Mouse (Mus musculus) testis, adult 2 months (tissue): Measurements from ENCODE around the gene Camta1. TPM values are rescaled to one million over a fixed set of nuclear protein-coding genes. Genes with fewer than 3 reads are reported as not detected.

Experiments used
- H3K27ac ChIP-seq: fragments of 200-500 bp; 2 replicates; pipeline ENCODE4 v1.5.1; 2012; ENCODE audit warnings: low read depth, low read length; ENCODE audit not compliant: control insufficient read depth, insufficient read depth
- H3K27me3 ChIP-seq: fragments of 200-500 bp; 2 replicates; pipeline ENCODE4 v1.6.1; 2012; ENCODE audit warnings: mild to moderate bottlenecking, low read length, moderate library complexity; ENCODE audit not compliant: control insufficient read depth, insufficient read depth
- H3K36me3 ChIP-seq: fragments of 200-500 bp; 2 replicates; pipeline ENCODE4 v1.6.1; 2012; ENCODE audit warnings: mild to moderate bottlenecking, low read length; ENCODE audit not compliant: control insufficient read depth, insufficient read depth
- H3K4me1 ChIP-seq: fragments of 200-500 bp; 2 replicates; pipeline ENCODE4 v1.6.1; 2012; ENCODE audit warnings: low read length; ENCODE audit not compliant: control insufficient read depth, insufficient read depth
- H3K4me3 ChIP-seq: fragments of 200-500 bp; 2 replicates; pipeline ENCODE4 v1.5.1; 2012; ENCODE audit warnings: low read depth, mild to moderate bottlenecking, low read length, moderate library complexity, mixed read lengths; ENCODE audit not compliant: control insufficient read depth
- CTCF ChIP-seq: fragments of 200-500 bp; IDR thresholded peaks from 2 replicates; pipeline ENCODE4 v1.5.1; 2012; ENCODE audit warnings: low read depth, mild to moderate bottlenecking, inconsistent platforms, low read length, moderate library complexity; ENCODE audit not compliant: control insufficient read depth, insufficient read depth, insufficient replicate concordance
- POLR2A ChIP-seq: fragments of 200-500 bp; IDR thresholded peaks from 2 replicates; pipeline ENCODE4 v1.6.1; 2012; ENCODE audit warnings: low read depth, mild to moderate bottlenecking, inconsistent platforms, low read length, moderate library complexity; ENCODE audit not compliant: control insufficient read depth
- polyA plus RNA-seq: library from polyadenylated mRNA; depleted of rRNA; stranded (reverse); fragments of >200 nt; gene quantifications from 2 replicates; pipeline ENCODE4 v1.2.3, GENCODE M21; 2012

Camta1 gene
- polyA plus RNA-seq, 1 experiment = 15.4 TPM

GRCm38 (mm10) chr4:151720722-151721467 lies 140.8 kb downstream of the Camta1 start:
- TF ChIP-seq POLR2A = no peak
- no peak for TF ChIP-seq CTCF
- H3K36me3 ChIP-seq = no peaks in the 10 kb centered on the region
- no peak overlapping the region for H3K27ac ChIP-seq
- H3K4me3 ChIP-seq = no peak overlapping the region
- H3K4me1 ChIP-seq = peaks cover 5% of the 10 kb centered on the region
- H3K27me3 ChIP-seq = no peaks in the 10 kb centered on the region

DNA sequence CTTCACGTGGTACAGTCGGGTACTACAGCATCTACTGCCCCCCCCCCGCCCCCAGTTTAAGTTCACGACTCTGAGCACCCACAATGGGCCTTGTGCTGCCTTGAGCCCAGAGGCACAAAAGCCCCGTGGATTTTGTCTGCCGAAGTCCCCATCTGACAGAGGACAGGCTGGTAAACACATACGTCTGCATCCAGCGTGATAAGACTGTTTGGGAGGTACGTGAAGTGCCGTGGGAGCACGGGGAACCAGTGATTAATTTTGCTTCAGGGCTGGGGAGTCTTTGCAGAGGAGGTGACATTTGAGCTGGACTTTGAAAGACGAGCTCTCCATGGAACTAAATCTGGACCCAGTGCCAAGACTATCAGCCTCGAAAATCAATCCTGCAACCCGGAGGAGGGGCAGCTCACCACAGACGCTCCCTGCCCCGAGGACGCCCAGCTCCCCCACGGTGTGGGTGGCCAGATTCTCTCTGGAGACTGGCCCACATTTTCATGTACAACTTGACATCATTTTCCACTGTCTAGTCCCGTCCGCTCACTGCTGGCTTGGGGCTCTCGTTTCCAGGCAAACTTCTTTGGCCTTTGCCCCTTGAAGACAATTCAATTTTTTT lies 142.7 kb downstream of the Camta1 start:
- no peak overlapping the region for H3K4me3 ChIP-seq
- H3K27ac ChIP-seq = no peak overlapping the region
- no peak for TF ChIP-seq CTCF
- no peak for TF ChIP-seq POLR2A
- H3K27me3 ChIP-seq = no peaks in the 10 kb centered on the region
- no peaks in the 10 kb centered on the region for H3K36me3 ChIP-seq
- peaks cover 5% of the 10 kb centered on the region for H3K4me1 ChIP-seq

DNA sequence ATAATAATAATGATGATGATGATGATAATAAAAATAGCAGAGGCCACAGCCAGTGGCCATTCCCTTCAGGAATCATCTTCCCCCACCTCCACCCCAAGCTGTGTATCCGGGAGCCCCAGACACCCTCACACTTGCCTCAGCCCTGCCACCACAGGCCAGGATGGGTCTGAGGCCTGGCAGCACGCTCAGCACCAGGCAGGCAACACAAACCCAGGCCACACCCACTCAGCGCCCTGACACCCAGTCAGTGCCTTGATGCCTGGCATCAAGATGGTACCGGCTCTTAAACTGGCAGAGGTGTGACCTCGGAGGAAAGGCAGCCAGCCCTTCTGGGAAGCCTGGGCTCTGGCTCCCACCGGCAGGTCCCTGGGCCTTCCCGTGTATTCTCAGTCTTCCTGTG lies 143.8 kb downstream of the Camta1 start:
- H3K27ac ChIP-seq = no peak overlapping the region

DNA sequence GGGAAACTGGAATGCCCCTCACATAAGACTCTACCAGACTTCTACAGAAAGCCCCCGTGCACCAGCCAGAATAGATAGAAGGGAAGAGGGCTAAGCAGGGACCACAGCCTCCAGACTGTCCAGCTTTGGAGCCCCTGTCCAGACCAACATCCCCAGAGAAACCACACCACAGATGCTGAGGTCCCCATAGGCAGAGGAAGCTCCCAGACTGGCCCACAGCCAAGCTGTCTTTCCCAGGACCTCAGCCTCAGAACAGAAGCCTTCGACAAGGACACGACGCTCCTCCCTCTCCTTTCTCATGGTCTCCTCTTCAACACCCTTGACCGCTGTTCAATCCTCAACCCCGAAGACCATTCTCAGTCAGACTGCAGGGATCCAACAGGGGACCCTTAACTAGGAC lies 148.0 kb downstream of the Camta1 start:
- H3K27me3 ChIP-seq = no peaks in the 10 kb centered on the region
- H3K4me1 ChIP-seq = no peaks in the 10 kb centered on the region
- H3K36me3 ChIP-seq = no peaks in the 10 kb centered on the region
- no peak overlapping the region for H3K27ac ChIP-seq
- no peak for TF ChIP-seq POLR2A
- TF ChIP-seq CTCF = no peak
- no peak overlapping the region for H3K4me3 ChIP-seq

More for the DNA sequence above, 143.8 kb downstream of the Camta1 start:
- H3K4me1 ChIP-seq = peaks cover 5% of the 10 kb centered on the region
- no peaks in the 10 kb centered on the region for H3K36me3 ChIP-seq
- H3K27me3 ChIP-seq = no peaks in the 10 kb centered on the region
- TF ChIP-seq POLR2A = no peak
- no peak for TF ChIP-seq CTCF
- H3K4me3 ChIP-seq = no peak overlapping the region

DNA sequence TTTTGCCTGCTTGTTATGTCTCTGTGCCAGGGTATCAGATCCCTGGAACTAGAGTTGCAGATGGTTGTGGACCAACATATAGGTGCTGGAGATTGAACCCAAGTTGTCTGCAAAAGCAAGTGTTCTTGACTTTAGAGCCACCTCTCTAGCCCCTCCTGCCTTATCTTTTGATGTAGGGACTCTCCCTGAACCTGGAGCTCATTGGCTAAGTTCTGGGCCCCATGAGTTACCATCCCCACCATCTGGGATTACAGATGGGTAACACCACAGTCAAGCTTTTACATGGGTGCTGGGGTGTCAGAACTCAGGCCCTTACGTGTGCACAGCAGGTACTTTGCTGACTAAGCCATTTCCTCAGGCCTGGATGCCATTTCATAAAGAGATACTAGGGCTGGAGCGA lies 150.3 kb downstream of the Camta1 start:
- H3K36me3 ChIP-seq = no peaks in the 10 kb centered on the region
- H3K4me1 ChIP-seq = no peaks in the 10 kb centered on the region
- no peak overlapping the region for H3K27ac ChIP-seq
- H3K4me3 ChIP-seq = no peak overlapping the region
- TF ChIP-seq CTCF (no peak), POLR2A (no peak)
- H3K27me3 ChIP-seq = no peaks in the 10 kb centered on the region

DNA sequence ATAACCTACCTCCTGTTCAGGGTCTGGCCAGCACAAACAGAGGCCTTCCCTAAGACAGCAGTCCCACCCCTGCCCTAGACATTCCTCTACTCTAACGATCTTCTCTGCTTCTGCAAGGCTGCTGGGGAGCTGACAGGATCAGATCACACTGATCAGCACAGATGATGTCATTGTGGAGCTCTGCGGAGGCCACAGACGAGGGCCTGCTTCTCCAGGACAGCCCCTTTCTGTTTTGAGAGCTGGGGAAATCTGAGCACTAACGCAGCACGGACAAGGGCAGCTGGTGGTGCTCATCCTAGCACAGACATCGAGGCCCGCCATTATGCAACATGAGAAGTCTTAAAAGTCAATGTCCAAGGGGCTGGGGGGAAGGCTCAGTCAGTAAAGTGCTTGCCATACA lies 151.2 kb downstream of the Camta1 start:
- Histone ChIP-seq H3K36me3 (no peaks in the 10 kb centered on the region), H3K27ac (no peak overlapping the region), H3K27me3 (no peaks in the 10 kb centered on the region), H3K4me3 (no peak overlapping the region), H3K4me1 (no peaks in the 10 kb centered on the region)
- no peak for TF ChIP-seq CTCF
- no peak for TF ChIP-seq POLR2A

GRCm38 (mm10) chr4:151709269-151709668 lies 152.4 kb downstream of the Camta1 start:
- no peak overlapping the region for H3K27ac ChIP-seq
- H3K4me1 ChIP-seq = no peaks in the 10 kb centered on the region
- H3K27me3 ChIP-seq = no peaks in the 10 kb centered on the region
- H3K36me3 ChIP-seq = no peaks in the 10 kb centered on the region
- TF ChIP-seq CTCF = no peak; the same call in 1 of the 2 replicates
- TF ChIP-seq POLR2A = no peak
- H3K4me3 ChIP-seq = no peak overlapping the region
